In genomic region chr4:84272867-84273266, GRCm38 (mm10) we compare ENCODE assay signal across 25 mouse cellular contexts.
DNase-seq lines count a peak whose midpoint lies in the region; ATAC-seq lines count a peak whose summit lies in the region.
"Had no signal": no experiment of that assay in that cellular context is flagged by ENCODE, and none has a peak within 500 bp of the region (broad histone marks: within the 10 kb centered on the region; RNA-seq: fewer than 3 reads in every experiment).

No protein-coding gene starts in this region.

- H3K4me1 ChIP-seq in intestine, embryonic 16.5 days (ENCODE audit: control insufficient read depth, insufficient read depth, low read length) = no peaks in the 10 kb centered on the region
- H3K4me1 ChIP-seq: embryonic facial prominence, embryonic 12.5 days had no signal

- H3K9ac ChIP-seq in intestine, embryonic 16.5 days (ENCODE audit: low read depth, low read length) = no peak overlapping the region
- H3K9ac ChIP-seq: embryonic facial prominence, embryonic 12.5 days; forebrain, embryonic 12.5 days had no signal

- H3K36me3 ChIP-seq in intestine, embryonic 16.5 days (ENCODE audit: control insufficient read depth, insufficient read depth, low read length) = no peaks in the 10 kb centered on the region
- H3K36me3 ChIP-seq: forebrain, embryonic 10.5 days; forebrain, embryonic 12.5 days; G1E had no signal

- no peak overlapping the region for H3K4me3 ChIP-seq in intestine, embryonic 16.5 days (ENCODE audit: low read length)
- H3K4me3 ChIP-seq: embryonic facial prominence, embryonic 10.5 days; embryonic facial prominence, embryonic 12.5 days; forebrain, embryonic 10.5 days; forebrain, embryonic 12.5 days had no signal

- peak; percentile 1 for DNase-seq in lung, postnatal 36 days
- no peak for DNase-seq in lung, postnatal 10 days
- DNase-seq in fibroblast of lung, adult 2 months (ENCODE audit: low read depth) = peak; percentile 9
- no peak for DNase-seq in thymus, postnatal 4 days
- DNase-seq: adrenal gland, adult 8-10 months; adrenal gland, postnatal 14 days; adrenal gland, postnatal 36 days; B cell, adult 2 months; cerebellum, adult 11-12 months; cerebellum, adult 2 months; cerebellum, adult 9-10 months; cerebellum, postnatal 10 days; cerebellum, postnatal 25 days had no signal

- no peaks in the 10 kb centered on the region for H3K9me3 ChIP-seq in intestine, embryonic 16.5 days (ENCODE audit: control insufficient read depth, low read length)
- H3K9me3 ChIP-seq: embryonic facial prominence, embryonic 10.5 days; embryonic facial prominence, embryonic 12.5 days; forebrain, embryonic 10.5 days; forebrain, embryonic 12.5 days had no signal

- no peak overlapping the region for H3K27ac ChIP-seq in intestine, embryonic 16.5 days (ENCODE audit: low read length)
- H3K27ac ChIP-seq: embryonic facial prominence, embryonic 10.5 days; embryonic facial prominence, embryonic 12.5 days; forebrain, embryonic 10.5 days; forebrain, embryonic 12.5 days had no signal

- ATAC-seq in intestine, embryonic 16.5 days = no peak
- ATAC-seq: activated CD4-positive, CD25-positive, alpha-beta regulatory T cell, adult 4 months; CD4-positive, CD25-positive, alpha-beta regulatory T cell, adult 4 months; forebrain, embryonic 14.5 days; forebrain, embryonic 16.5 days; Patski had no signal

- no peak overlapping the region for H3K4me2 ChIP-seq in intestine, embryonic 16.5 days (ENCODE audit: low read depth, low read length)
- H3K4me2 ChIP-seq: embryonic facial prominence, embryonic 12.5 days; forebrain, embryonic 12.5 days had no signal

- WGBS in intestine, embryonic 16.5 days = 59% methylated on average over 2 of the region's 2 CpGs

- H3K27me3 ChIP-seq in intestine, embryonic 16.5 days (replicated peaks; ENCODE audit: control insufficient read depth, insufficient read depth, low read length) = no peaks in the 10 kb centered on the region
- H3K27me3 ChIP-seq: CH12.LX; embryonic facial prominence, embryonic 12.5 days; Patski had no signal

Comparison
In these comparisons a context has a peak if more than half of its experiments do, and no peak if none do; other contexts are left out.
1. DNase-seq: peak in lung, postnatal 36 days (single experiment) and fibroblast of lung, adult 2 months (single experiment); none in lung, postnatal 10 days (single experiment) and thymus, postnatal 4 days (single experiment).